Mouse (Mus musculus) MEL (cell line): ENCODE results near the gene Prdm8. TPM values are rescaled to one million over a fixed set of nuclear protein-coding genes. Genes with fewer than 3 reads are reported as not detected.

Experiments
- DNase-seq: peaks from one replicate; pipeline ENCODE4 v3.0.0; 2011; ENCODE audit warnings: low read depth, low spot score
- H3K27ac ChIP-seq: 2 replicates; pipeline ENCODE4 v1.5.1; 2012; ENCODE audit warnings: low read depth, mild to moderate bottlenecking, control low read depth, low read length, moderate library complexity; ENCODE audit not compliant: control insufficient read depth
- H3K27me3 ChIP-seq, 2 experiments: fragments of 150-350 bp in 1 of 2; sonication (generic) in 1 of 2; 2 replicates each; pipeline ENCODE4 v1.6.1; 2012; ENCODE audit warnings: low read length in 2 of 2, mild to moderate bottlenecking in 2 of 2, improper control_type of control experiment in 1 of 2, moderate library complexity in 1 of 2; ENCODE audit not compliant: insufficient read depth in 2 of 2, control insufficient read depth in 1 of 2
- H3K36me3 ChIP-seq, 2 experiments: 2 replicates each; pipeline ENCODE4 v1.6.1; 2012 to 2014; ENCODE audit warnings: low read length in 2 of 2, improper control_type of control experiment in 1 of 2, inconsistent platforms in 1 of 2, mild to moderate bottlenecking in 1 of 2; ENCODE audit not compliant: insufficient read depth in 2 of 2, control insufficient read depth in 1 of 2
- H3K4me1 ChIP-seq, 2 experiments: fragments of 150-350 bp in 1 of 2; sonication (generic) in 1 of 2; 2 replicates each; pipeline ENCODE4 v1.6.1; 2012; ENCODE audit warnings: low read length in 2 of 2, improper control_type of control experiment in 1 of 2, mild to moderate bottlenecking in 1 of 2; ENCODE audit not compliant: insufficient read depth in 2 of 2, control insufficient read depth in 1 of 2
- H3K4me3 ChIP-seq, 2 experiments: fragments of 150-350 bp in 1 of 2; sonication (generic) in 1 of 2; 2 replicates each; pipeline ENCODE4 v1.5.1; 2012; ENCODE audit warnings: low read depth in 2 of 2, low read length in 2 of 2, mild to moderate bottlenecking in 2 of 2, moderate library complexity in 2 of 2, control low read depth in 1 of 2, improper control_type of control experiment in 1 of 2; ENCODE audit not compliant: control insufficient read depth in 1 of 2, insufficient read depth in 1 of 2
- H3K79me2 ChIP-seq: 2 replicates; pipeline ENCODE4 v1.6.1; 2012; ENCODE audit warnings: mild to moderate bottlenecking, low read length, moderate library complexity; ENCODE audit not compliant: control insufficient read depth, poor library complexity, insufficient read depth
- H3K9ac ChIP-seq: 2 replicates; pipeline ENCODE4 v1.6.1; 2012; ENCODE audit warnings: low read depth, mild to moderate bottlenecking, control low read depth, low read length, moderate library complexity; ENCODE audit not compliant: control insufficient read depth, poor library complexity, severe bottlenecking
- H3K9me3 ChIP-seq: fragments of 150-350 bp; sonication (generic); replicated peaks from 2 replicates; pipeline ENCODE4 v1.6.1; 2012; ENCODE audit warnings: mild to moderate bottlenecking, low read length, improper control_type of control experiment, moderate library complexity; ENCODE audit not compliant: insufficient read depth
- CHD2 ChIP-seq: IDR thresholded peaks from 2 replicates; pipeline ENCODE4 v1.6.1; 2011; ENCODE audit warnings: low read length, improper control_type of control experiment
- CTCF ChIP-seq, 3 experiments: IDR thresholded peaks in 2 of 3; conservative IDR thresholded peaks in 1 of 3; 2 replicates each; pipeline ENCODE4 v1.5.1; 2011 to 2012; ENCODE audit warnings: low read length in 3 of 3, low read depth in 2 of 3, mild to moderate bottlenecking in 2 of 3, improper control_type of control experiment in 1 of 3, inconsistent platforms in 1 of 3, mixed read lengths in 1 of 3, moderate library complexity in 1 of 3; ENCODE audit not compliant: control insufficient read depth in 1 of 3, insufficient read depth in 1 of 3, poor library complexity in 1 of 3, severe bottlenecking in 1 of 3
- ETS1 ChIP-seq: IDR thresholded peaks from 2 replicates; pipeline ENCODE4 v1.6.1; 2012; ENCODE audit warnings: low read depth, mild to moderate bottlenecking, inconsistent platforms, low read length, improper control_type of control experiment, moderate library complexity
- MAFK ChIP-seq: IDR thresholded peaks from 2 replicates; pipeline ENCODE4 v1.6.1; 2011; ENCODE audit warnings: low read depth, mild to moderate bottlenecking, low read length, improper control_type of control experiment, borderline replicate concordance
- MAZ ChIP-seq: IDR thresholded peaks from 2 replicates; pipeline ENCODE4 v1.6.1; 2012; ENCODE audit warnings: low read depth, mild to moderate bottlenecking, inconsistent platforms, low read length, improper control_type of control experiment
- MYB ChIP-seq: IDR thresholded peaks from 2 replicates; pipeline ENCODE4 v1.6.1; 2011; ENCODE audit warnings: mild to moderate bottlenecking, low read depth, low read length, improper control_type of control experiment
- MYC ChIP-seq: IDR thresholded peaks from 2 replicates; pipeline ENCODE4 v1.6.1; 2011; ENCODE audit warnings: low read depth, mild to moderate bottlenecking, low read length, improper control_type of control experiment, moderate library complexity
- POLR2A ChIP-seq, 2 experiments: IDR thresholded peaks; 2 replicates each; pipeline ENCODE4 v1.6.1; 2011 to 2012; ENCODE audit warnings: low read length in 2 of 2, mild to moderate bottlenecking in 2 of 2, control low read depth in 1 of 2, improper control_type of control experiment in 1 of 2, low read depth in 1 of 2, moderate library complexity in 1 of 2; ENCODE audit not compliant: control insufficient read depth in 1 of 2, insufficient read depth in 1 of 2, poor library complexity in 1 of 2
- POLR2AphosphoS2 ChIP-seq: IDR thresholded peaks from 2 replicates; pipeline ENCODE4 v1.6.1; 2011; ENCODE audit warnings: low read length, improper control_type of control experiment
- POLR2AphosphoS5 ChIP-seq: IDR thresholded peaks from 2 replicates; pipeline ENCODE4 v1.6.1; 2012; ENCODE audit warnings: low read depth, borderline replicate concordance, mild to moderate bottlenecking, inconsistent platforms, low read length, moderate library complexity, mixed read lengths
- TAL1 ChIP-seq: IDR thresholded peaks from 2 replicates; pipeline ENCODE4 v1.6.1; 2012; ENCODE audit warnings: mild to moderate bottlenecking, inconsistent platforms, low read length, moderate library complexity, mixed read lengths
- TBP ChIP-seq: IDR thresholded peaks from 2 replicates; pipeline ENCODE4 v1.8.0; 2011; ENCODE audit warnings: low read depth, low read length, improper control_type of control experiment
- UBTF ChIP-seq: IDR thresholded peaks from 2 replicates; pipeline ENCODE4 v1.6.1; 2012; ENCODE audit warnings: low read depth, mild to moderate bottlenecking, inconsistent platforms, low read length, improper control_type of control experiment, moderate library complexity, borderline replicate concordance; ENCODE audit not compliant: insufficient read depth
- USF1 ChIP-seq: IDR thresholded peaks from 2 replicates; pipeline ENCODE4 v1.6.1; 2014; ENCODE audit warnings: low read depth, mild to moderate bottlenecking, inconsistent platforms, low read length, improper control_type of control experiment, moderate library complexity
- polyA plus RNA-seq, 2 experiments: library from polyadenylated mRNA; stranded (reverse) in 1 of 2; unstranded in 1 of 2; fragments of >175 nt in 1 of 2; fragments of >200 nt in 1 of 2; gene quantifications; 2 replicates each; pipeline versions ENCODE4 v1.2.1 to v1.2.4; 2012; ENCODE audit warnings: low replicate concordance in 2 of 2, low read depth in 1 of 2; ENCODE audit not compliant: insufficient read length in 2 of 2, insufficient read depth in 1 of 2, missing spikeins in 1 of 2
- total RNA-seq: library from RNA; depleted of rRNA; stranded (reverse); fragments of 300-350 nt; gene quantifications from 2 replicates; pipeline ENCODE4 v1.2.3, GENCODE M21; 2012; rRNA removed

Gene Prdm8
- total RNA-seq (not detected in 2 replicates), polyA plus RNA-seq (not detected)

DNA sequence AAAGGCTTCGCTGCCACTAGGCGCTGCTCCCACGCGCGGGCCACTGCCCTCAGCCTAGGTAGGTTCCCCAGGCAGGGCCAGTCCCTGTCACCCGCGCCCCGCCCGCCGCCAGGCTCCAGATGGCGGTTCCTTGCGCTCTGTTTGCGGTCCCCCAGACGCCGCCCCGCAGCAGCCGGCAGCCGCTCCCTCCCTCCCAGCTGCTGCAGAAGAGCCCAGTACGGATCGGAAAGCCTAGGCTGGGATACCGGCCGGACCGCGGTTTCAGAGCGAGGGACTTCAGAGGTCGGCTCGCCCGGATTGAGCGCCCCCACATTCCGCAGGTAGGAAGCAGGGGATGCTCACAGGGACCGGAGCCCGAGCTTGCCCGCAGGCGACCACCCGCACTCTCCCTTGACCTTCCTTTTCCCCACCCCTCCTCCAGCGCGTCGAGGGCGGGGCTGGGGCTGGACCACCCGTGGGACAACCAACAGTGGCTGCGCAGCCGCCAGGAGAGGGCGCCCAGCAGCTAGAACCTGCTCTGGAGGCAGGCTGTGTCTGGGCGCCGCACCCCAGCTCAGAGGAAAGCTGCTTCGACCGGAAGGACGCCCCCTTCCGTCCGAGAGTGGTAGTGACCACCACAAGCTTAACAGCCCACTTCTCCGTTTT is at the start of gene Prdm8:
Prdm8 (plus strand) TSS at position 19 of the 645 bp plus-strand sequence.
- no peak within 1 kb of the TSS for H3K4me3 ChIP-seq
- no peak for TF ChIP-seq TBP
- TF ChIP-seq CHD2 = no peak
- TF ChIP-seq TAL1 = no peak
- TF ChIP-seq POLR2A (IDR thresholded peaks at IDR 0.05; ENCODE audit: control insufficient read depth in 1 of 2, insufficient read depth in 1 of 2, low read depth in 1 of 2, low read length in 2 of 2, poor library complexity in 1 of 2) = no peak
- TF ChIP-seq ETS1 = no peak
- TF ChIP-seq UBTF = no peak
- TF ChIP-seq USF1 = no peak
- TF ChIP-seq MAZ = no peak
- TF ChIP-seq CTCF (IDR thresholded peaks at IDR 0.05 in 2 of 3, conservative IDR thresholded peaks at IDR 0.05 in 1 of 3; ENCODE audit: control insufficient read depth in 1 of 3, insufficient read depth in 1 of 3, low read depth in 2 of 3, low read length in 3 of 3, poor library complexity in 1 of 3, severe bottlenecking in 1 of 3) = no peak
- TF ChIP-seq MYB = no peak
- TF ChIP-seq MYC = no peak
- TF ChIP-seq POLR2AphosphoS2 = no peak
- TF ChIP-seq POLR2AphosphoS5 = no peak
- TF ChIP-seq, all 39 proteins: peak for 0
- Histone ChIP-seq H3K27me3 (no peaks in the 10 kb centered on the region), H3K79me2 (no peaks in the 10 kb centered on the region), H3K9ac (no peak within 1 kb of the TSS), H3K27ac (no peak within 1 kb of the TSS), H3K9me3 (no peaks in the 10 kb centered on the region), H3K4me1 (no peaks in the 10 kb centered on the region), H3K36me3 (no peaks in the 10 kb centered on the region)
- DNase-seq = no peak

GRCm38 (mm10) chr5:98127074-98127473 is 39.9 kb upstream of the Prdm8 start:
- H3K4me3 ChIP-seq = no peak overlapping the region
- TF ChIP-seq MAFK = no peak

More at GRCm38 (mm10) chr5:98127074-98127473, 39.9 kb upstream of the Prdm8 start:
- no peaks in the 10 kb centered on the region for H3K9me3 ChIP-seq
- H3K4me1 ChIP-seq = no peaks in the 10 kb centered on the region
- no peak overlapping the region for H3K9ac ChIP-seq
- no peak for DNase-seq
- H3K36me3 ChIP-seq = no peaks in the 10 kb centered on the region
- no peaks in the 10 kb centered on the region for H3K27me3 ChIP-seq
- no peak overlapping the region for H3K27ac ChIP-seq
- no peaks in the 10 kb centered on the region for H3K79me2 ChIP-seq
